Mouse (Mus musculus): ENCODE measurements around the gene Wsb1. TPM values are rescaled to one million over a fixed set of nuclear protein-coding genes. Genes with fewer than 3 reads are reported as not detected.

The Wsb1 gene
- total and polyA plus RNA-seq, 2 experiments from 2014 or later = 215 to 277 TPM

DNA sequence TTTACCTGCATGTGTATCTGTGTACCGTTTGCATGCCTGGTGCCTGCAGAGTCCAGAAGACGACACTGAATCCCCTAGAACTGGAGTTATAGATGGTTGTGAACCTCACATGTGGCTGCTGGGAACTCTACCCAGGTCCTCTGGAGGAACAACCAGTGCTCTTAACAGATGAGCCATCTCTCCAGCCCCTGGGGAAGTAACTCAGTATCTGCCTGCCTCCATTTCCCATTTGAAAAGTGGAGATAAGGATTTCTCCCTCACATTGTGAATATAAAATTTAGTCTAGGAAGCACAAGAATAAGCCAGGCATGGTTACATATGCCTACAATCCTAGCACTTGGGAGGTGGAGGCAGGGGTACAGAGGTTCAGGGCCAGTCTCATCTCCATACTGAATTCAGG, 64.2 kb downstream of the Wsb1 start:
- H3K4me2 ChIP-seq (ENCODE audit: low read depth) = no peak overlapping the region
- no peaks in the 10 kb centered on the region for H3K27me3 ChIP-seq (ENCODE audit: insufficient read depth, low read length)
- H3K36me3 ChIP-seq (ENCODE audit: insufficient read depth) = no peaks in the 10 kb centered on the region
- H3K9ac ChIP-seq = no peak overlapping the region
- H3K27ac ChIP-seq (ENCODE audit: low read depth, low read length) = no peak overlapping the region
- ATAC-seq (no peak), DNase-seq (no peak)
- WGBS = 96% methylated on average over 2 of the region's 2 CpGs
- no peak overlapping the region for H3K4me3 ChIP-seq (ENCODE audit: low read depth, low read length)
- no peaks in the 10 kb centered on the region for H3K9me3 ChIP-seq (ENCODE audit: low read length)
- no peaks in the 10 kb centered on the region for H3K4me1 ChIP-seq (ENCODE audit: insufficient read depth)
- no peak for TF ChIP-seq CTCF (IDR thresholded peaks at IDR 0.05; ENCODE audit: low read depth)

Other genes with a start within 250 kb of the Wsb1 start
- gene Ksr1, start 108.3 kb downstream of the Wsb1 start, total RNA-seq (2014; rRNA removed) = 30.0 and 33.2 TPM in 2 replicates
- gene Ksr1, start 108.3 kb downstream of the Wsb1 start, polyA plus RNA-seq (2015; fragmentation: Nextera tagmentation; extraction: Ambion mirVana) = 2.0 and 2.7 TPM in 2 replicates
- gene Gm9964, start 42.2 kb upstream of the Wsb1 start, total RNA-seq (2014; rRNA removed) = not detected in 2 replicates
- not detected in 2 replicates for gene Gm9964, start 42.2 kb upstream of the Wsb1 start, polyA plus RNA-seq (2015; fragmentation: Nextera tagmentation; extraction: Ambion mirVana)
- gene Nf1, start 85.0 kb upstream of the Wsb1 start, total RNA-seq (2014; rRNA removed) = 61.1 and 72.6 TPM in 2 replicates
- gene Nf1, start 85.0 kb upstream of the Wsb1 start, polyA plus RNA-seq (2015; fragmentation: Nextera tagmentation; extraction: Ambion mirVana) = 4.3 and 5.5 TPM in 2 replicates
- 13.8 and 16.5 TPM in 2 replicates for gene Omg, start 249.4 kb upstream of the Wsb1 start, total RNA-seq (2014; rRNA removed)
- gene Omg, start 249.4 kb upstream of the Wsb1 start, polyA plus RNA-seq (2015; fragmentation: Nextera tagmentation; extraction: Ambion mirVana) = 18.2 and 21.6 TPM in 2 replicates